Mouse (Mus musculus): ENCODE data around the gene Cdh13. TPM values are rescaled to one million over a fixed set of nuclear protein-coding genes. Genes with fewer than 3 reads are reported as not detected.

Gene Cdh13
- polyA plus RNA-seq, 1 experiment = 38.3 TPM

- peaks cover 2% of the 10 kb centered on the region; the same call in 1 of the 2 replicates for H3K4me1 ChIP-seq (ENCODE audit: control insufficient read depth, insufficient read depth, low read length)
- H3K4me3 ChIP-seq (ENCODE audit: insufficient read depth, low read length) = no peak overlapping the region
- TF ChIP-seq CTCF (IDR thresholded peaks at IDR 0.05; ENCODE audit: extremely low read depth, insufficient read depth, low read length) (no peak), POLR2A (IDR thresholded peaks at IDR 0.05; ENCODE audit: extremely low read depth, insufficient read depth, low read length) (no peak)
- no peak overlapping the region for H3K27ac ChIP-seq (ENCODE audit: insufficient read depth, low read length)
Measured at GRCm38 (mm10) chr8:118323421-118323820, 39.9 kb downstream of the Cdh13 start.

GRCm38 (mm10) chr8:118334933-118335332, 51.4 kb downstream of the Cdh13 start:
- Histone ChIP-seq H3K4me1 (ENCODE audit: control insufficient read depth, insufficient read depth, low read length) (no peaks in the 10 kb centered on the region; the same call in 1 of the 2 replicates), H3K27ac (ENCODE audit: insufficient read depth, low read length) (no peak overlapping the region), H3K4me3 (ENCODE audit: insufficient read depth, low read length) (no peak overlapping the region)
- no peak for TF ChIP-seq POLR2A (IDR thresholded peaks at IDR 0.05; ENCODE audit: extremely low read depth, insufficient read depth, low read length)
- peak; percentile 12; the same call in 1 of the 2 replicates for TF ChIP-seq CTCF (IDR thresholded peaks at IDR 0.05; ENCODE audit: extremely low read depth, insufficient read depth, low read length)

- no peak overlapping the region for H3K27ac ChIP-seq (ENCODE audit: insufficient read depth, low read length)
- TF ChIP-seq CTCF (IDR thresholded peaks at IDR 0.05; ENCODE audit: extremely low read depth, insufficient read depth, low read length) (no peak), POLR2A (IDR thresholded peaks at IDR 0.05; ENCODE audit: extremely low read depth, insufficient read depth, low read length) (no peak)
- no peak overlapping the region for H3K4me3 ChIP-seq (ENCODE audit: insufficient read depth, low read length)
- no peaks in the 10 kb centered on the region; the same call in 1 of the 2 replicates for H3K4me1 ChIP-seq (ENCODE audit: control insufficient read depth, insufficient read depth, low read length)
Measured at GRCm38 (mm10) chr8:118339711-118340110, 56.2 kb downstream of the Cdh13 start.

DNA sequence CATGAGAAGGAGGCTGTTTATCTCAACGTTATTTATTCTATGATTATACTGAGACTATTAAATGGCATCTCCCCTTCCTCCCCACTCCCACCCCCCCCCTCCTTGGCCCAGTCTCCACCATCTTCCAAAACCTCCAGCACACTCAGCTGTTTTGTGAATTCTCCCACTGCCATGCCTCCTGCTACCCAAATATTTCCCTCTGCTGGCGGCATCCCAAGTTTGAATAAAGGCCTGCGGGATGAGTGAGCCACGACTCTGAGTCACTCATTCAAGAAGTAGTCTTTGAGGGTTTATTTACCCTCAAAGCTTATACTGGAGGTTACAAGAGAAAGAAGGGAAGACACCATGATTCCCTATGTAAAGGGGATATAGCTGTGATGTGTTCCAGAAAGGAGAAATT, 59.7 kb downstream of the Cdh13 start:
- H3K27ac ChIP-seq (ENCODE audit: insufficient read depth, low read length) = no peak overlapping the region
- TF ChIP-seq CTCF (IDR thresholded peaks at IDR 0.05; ENCODE audit: extremely low read depth, insufficient read depth, low read length) (no peak), POLR2A (IDR thresholded peaks at IDR 0.05; ENCODE audit: extremely low read depth, insufficient read depth, low read length) (no peak)
- no peak overlapping the region for H3K4me3 ChIP-seq (ENCODE audit: insufficient read depth, low read length)
- H3K4me1 ChIP-seq (ENCODE audit: control insufficient read depth, insufficient read depth, low read length) = no peaks in the 10 kb centered on the region; the same call in 1 of the 2 replicates

DNA sequence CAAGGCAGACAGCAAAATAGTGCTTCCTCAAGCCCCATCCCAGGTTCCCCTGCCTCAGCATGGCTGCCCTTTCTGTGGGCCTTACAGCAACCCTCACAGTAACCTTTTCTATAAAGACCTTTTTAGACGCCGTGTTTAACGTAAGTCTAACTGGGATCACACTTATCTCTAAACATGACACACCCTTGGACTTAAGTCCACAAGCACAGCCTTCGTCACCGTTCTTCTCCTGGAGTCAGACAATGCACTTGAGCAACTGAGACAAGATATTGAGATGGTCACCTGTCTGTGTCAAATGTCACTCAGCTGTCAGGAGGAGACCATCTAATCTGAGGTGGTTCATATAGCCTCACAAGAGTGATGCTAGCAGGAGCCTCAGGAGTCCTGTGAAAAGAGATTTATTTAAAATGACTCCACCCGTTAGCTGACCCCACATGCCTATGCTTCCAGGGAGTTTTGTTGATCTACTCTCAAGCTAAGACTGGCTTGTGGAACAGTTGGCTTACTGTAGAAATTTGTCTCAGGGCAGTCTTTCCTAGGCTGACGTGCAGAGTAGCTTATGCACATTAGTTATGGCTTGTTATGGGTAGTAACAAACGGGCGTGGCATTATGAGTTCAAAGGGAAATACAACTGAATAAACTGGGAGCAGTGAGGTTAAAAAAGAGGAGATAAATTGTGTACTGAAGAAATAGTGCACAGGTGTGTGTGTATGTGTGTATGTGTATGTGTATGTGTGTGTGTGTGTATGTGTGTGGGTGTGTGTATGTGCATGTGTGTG, 65.4 kb downstream of the Cdh13 start:
- TF ChIP-seq POLR2A (IDR thresholded peaks at IDR 0.05; ENCODE audit: extremely low read depth, insufficient read depth, low read length) (no peak), CTCF (IDR thresholded peaks at IDR 0.05; ENCODE audit: extremely low read depth, insufficient read depth, low read length) (no peak)
- 0 out of 2 replicates have a peak, but pooled peaks cover 2% of the 10 kb centered on the region for H3K4me1 ChIP-seq (ENCODE audit: control insufficient read depth, insufficient read depth, low read length)

DNA sequence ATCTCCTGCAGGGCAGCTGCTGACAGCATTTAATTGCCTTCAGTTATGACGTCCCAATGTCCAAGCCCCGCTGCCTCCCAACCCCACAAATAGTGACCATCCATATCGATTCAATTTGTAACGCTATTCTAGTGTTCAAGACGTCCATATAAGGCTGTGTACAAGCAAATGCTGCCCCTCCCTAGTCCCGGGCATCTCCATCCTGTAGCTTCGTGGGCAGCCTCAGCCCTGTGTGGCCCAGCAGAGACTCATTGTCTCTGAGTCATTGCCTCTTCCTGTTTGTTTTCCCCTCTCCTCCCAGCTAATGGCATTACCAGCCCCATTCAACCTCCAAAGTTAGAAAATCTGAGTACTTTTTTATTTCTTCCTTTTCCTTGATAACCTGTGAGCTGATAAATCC, 66.6 kb downstream of the Cdh13 start:
- TF ChIP-seq CTCF (IDR thresholded peaks at IDR 0.05; ENCODE audit: extremely low read depth, insufficient read depth, low read length) (no peak), POLR2A (IDR thresholded peaks at IDR 0.05; ENCODE audit: extremely low read depth, insufficient read depth, low read length) (no peak)
- Histone ChIP-seq H3K27ac (ENCODE audit: insufficient read depth, low read length) (no peak overlapping the region), H3K4me3 (ENCODE audit: insufficient read depth, low read length) (no peak overlapping the region), H3K4me1 (ENCODE audit: control insufficient read depth, insufficient read depth, low read length) (0 out of 2 replicates have a peak, but pooled peaks cover 2% of the 10 kb centered on the region)

More for the DNA sequence above, 65.4 kb downstream of the Cdh13 start:
- H3K4me3 ChIP-seq (ENCODE audit: insufficient read depth, low read length) = no peak overlapping the region
- H3K27ac ChIP-seq (ENCODE audit: insufficient read depth, low read length) = no peak overlapping the region

GRCm38 (mm10) chr8:118353022-118353421, 69.5 kb downstream of the Cdh13 start:
- Histone ChIP-seq H3K4me1 (ENCODE audit: control insufficient read depth, insufficient read depth, low read length) (0 out of 2 replicates have a peak, but pooled peaks cover 2% of the 10 kb centered on the region), H3K27ac (ENCODE audit: insufficient read depth, low read length) (no peak overlapping the region), H3K4me3 (ENCODE audit: insufficient read depth, low read length) (no peak overlapping the region)
- no peak for TF ChIP-seq CTCF (IDR thresholded peaks at IDR 0.05; ENCODE audit: extremely low read depth, insufficient read depth, low read length)
- no peak for TF ChIP-seq POLR2A (IDR thresholded peaks at IDR 0.05; ENCODE audit: extremely low read depth, insufficient read depth, low read length)

DNA sequence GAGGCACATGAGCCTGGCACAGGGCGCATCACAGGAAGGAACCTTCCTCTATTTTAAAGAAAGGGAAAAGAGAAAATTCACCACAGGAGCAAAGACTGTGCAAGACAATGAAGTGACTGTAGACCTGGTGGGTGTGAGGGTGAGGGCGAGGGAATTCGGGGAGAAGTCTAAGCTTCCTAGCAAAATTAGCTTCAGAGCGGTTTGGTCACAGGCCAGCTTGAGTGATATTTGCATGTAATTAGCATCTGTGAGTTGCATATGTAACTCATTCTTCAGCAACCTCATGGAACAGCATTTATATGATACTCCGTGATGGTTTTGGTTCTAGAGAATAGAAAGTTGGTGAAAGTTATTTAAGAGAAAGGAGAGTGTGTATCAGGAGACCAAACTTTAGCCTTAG, 73.5 kb downstream of the Cdh13 start:
- H3K4me3 ChIP-seq (ENCODE audit: insufficient read depth, low read length) = no peak overlapping the region
- 0 out of 2 replicates have a peak, but pooled peaks cover 2% of the 10 kb centered on the region for H3K4me1 ChIP-seq (ENCODE audit: control insufficient read depth, insufficient read depth, low read length)
- TF ChIP-seq CTCF (IDR thresholded peaks at IDR 0.05; ENCODE audit: extremely low read depth, insufficient read depth, low read length) (no peak), POLR2A (IDR thresholded peaks at IDR 0.05; ENCODE audit: extremely low read depth, insufficient read depth, low read length) (no peak)
- H3K27ac ChIP-seq (ENCODE audit: insufficient read depth, low read length) = no peak overlapping the region

GRCm38 (mm10) chr8:118357596-118357995, 74.1 kb downstream of the Cdh13 start:
- Histone ChIP-seq H3K4me3 (ENCODE audit: insufficient read depth, low read length) (no peak overlapping the region), H3K27ac (ENCODE audit: insufficient read depth, low read length) (no peak overlapping the region), H3K4me1 (ENCODE audit: control insufficient read depth, insufficient read depth, low read length) (0 out of 2 replicates have a peak, but pooled peaks cover 2% of the 10 kb centered on the region)
- no peak for TF ChIP-seq CTCF (IDR thresholded peaks at IDR 0.05; ENCODE audit: extremely low read depth, insufficient read depth, low read length)
- TF ChIP-seq POLR2A (IDR thresholded peaks at IDR 0.05; ENCODE audit: extremely low read depth, insufficient read depth, low read length) = no peak

- TF ChIP-seq POLR2A (IDR thresholded peaks at IDR 0.05; ENCODE audit: extremely low read depth, insufficient read depth, low read length) = no peak
- H3K4me3 ChIP-seq (ENCODE audit: insufficient read depth, low read length) = no peak overlapping the region
Measured at GRCm38 (mm10) chr8:118363781-118364180, 80.2 kb downstream of the Cdh13 start.

More at GRCm38 (mm10) chr8:118363781-118364180, 80.2 kb downstream of the Cdh13 start:
- no peak overlapping the region for H3K27ac ChIP-seq (ENCODE audit: insufficient read depth, low read length)
- H3K4me1 ChIP-seq (ENCODE audit: control insufficient read depth, insufficient read depth, low read length) = no peaks in the 10 kb centered on the region

All from cortical plate, adult 2 months (tissue).